Mouse (Mus musculus): ENCODE data around the gene Grin2c.

DNA sequence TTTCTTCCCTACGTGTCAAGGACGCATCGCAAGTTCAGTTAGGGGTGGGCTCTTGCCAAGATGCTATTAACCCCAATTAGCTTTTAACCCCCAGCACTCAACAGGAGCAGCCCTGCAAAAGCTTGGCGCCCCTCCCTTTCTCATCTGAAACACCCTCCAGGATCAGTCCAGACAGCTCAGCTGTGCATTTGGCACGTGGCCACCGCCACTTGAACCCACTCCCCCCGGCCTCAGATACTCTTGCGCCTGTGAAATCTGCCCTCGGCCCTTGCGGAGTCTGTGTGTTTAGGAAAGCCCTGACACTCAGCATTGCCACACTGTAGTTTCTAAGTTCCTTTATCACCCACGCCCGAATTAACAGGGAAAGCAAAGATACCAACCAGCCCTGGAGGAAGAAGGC is 45.0 kb downstream of the Grin2c start:
- TF ChIP-seq CTCF (IDR thresholded peaks at IDR 0.05; ENCODE audit: low read depth, low read length): no peak
- no peak for TF ChIP-seq POLR2A (IDR thresholded peaks at IDR 0.05; ENCODE audit: insufficient read depth, low read length)
- TF ChIP-seq EP300 (IDR thresholded peaks at IDR 0.05; ENCODE audit: insufficient read depth, low read depth, low read length): no peak

All from ES-Bruce4 (cell line).